Mouse (Mus musculus) effector memory CD4-positive, alpha-beta T cell, adult 5 months (primary cell): ENCODE data around the gene Htr2a. TPM values are rescaled to one million over a fixed set of nuclear protein-coding genes. Genes with fewer than 3 reads are reported as not detected.

Source experiments
- polyA plus RNA-seq: library from polyadenylated mRNA; unstranded; fragments of 100-300 nt; shearing (Covaris generic); gene quantifications from one replicate; pipeline ENCODE4 v1.2.1, GENCODE M21; 2017

The Htr2a gene
- not detected for polyA plus RNA-seq

GRCm38 (mm10) chr14:74640819-74641381 is at the start of gene Htr2a:
Gene Htr2a, plus strand, starts transcription at chr14:74640840.

GRCm38 (mm10) chr14:74732079-74732783 is 91.6 kb downstream of the Htr2a start, which contains the start of gene Esd:
Gene Esd, plus strand, starts transcription at chr14:74732297.

Other genes with a start within 250 kb of the Htr2a start
- gene Esd, start 91.5 kb downstream of the Htr2a start, polyA plus RNA-seq = 91.0 TPM